Mouse (Mus musculus): ENCODE data around the gene Bicdl1.
A peak's percentile ranks its signal among the peaks of the same experiment; 100 is the strongest.

Gene Bicdl1

DNA sequence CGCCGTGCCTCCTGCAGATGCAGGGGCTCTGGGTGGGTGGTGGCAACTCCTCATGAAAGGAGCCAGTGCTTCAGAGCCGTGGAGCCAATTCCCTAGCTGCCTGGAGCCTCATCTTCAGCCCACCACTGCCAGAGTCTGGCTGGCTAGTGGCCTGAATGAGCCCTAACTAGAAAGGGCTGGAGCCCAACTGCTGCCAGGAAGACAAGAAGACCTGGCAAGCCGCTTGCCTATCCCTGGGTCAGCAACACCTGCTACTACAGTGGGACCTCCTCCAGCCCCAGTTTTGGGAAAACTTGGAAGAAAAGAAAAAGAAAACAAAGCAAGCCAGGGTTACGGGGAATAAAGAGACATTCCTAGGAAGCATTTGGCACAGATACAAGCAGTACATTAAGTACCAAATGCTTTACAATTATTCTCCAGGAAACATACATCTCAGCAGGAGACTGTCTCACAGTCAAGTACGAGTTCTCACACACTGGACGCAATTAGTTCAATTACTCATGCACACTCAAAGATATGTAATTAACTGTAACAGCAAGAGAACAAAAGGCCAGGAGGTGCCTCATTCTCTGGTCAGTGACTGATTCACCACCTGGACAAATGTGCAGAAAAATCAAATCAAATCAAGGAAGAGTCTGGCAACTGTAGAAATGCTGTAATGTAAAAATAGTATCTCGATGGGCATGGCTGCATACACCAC is 64.9 kb downstream of the Bicdl1 start:
- no peak for DNase-seq

DNA sequence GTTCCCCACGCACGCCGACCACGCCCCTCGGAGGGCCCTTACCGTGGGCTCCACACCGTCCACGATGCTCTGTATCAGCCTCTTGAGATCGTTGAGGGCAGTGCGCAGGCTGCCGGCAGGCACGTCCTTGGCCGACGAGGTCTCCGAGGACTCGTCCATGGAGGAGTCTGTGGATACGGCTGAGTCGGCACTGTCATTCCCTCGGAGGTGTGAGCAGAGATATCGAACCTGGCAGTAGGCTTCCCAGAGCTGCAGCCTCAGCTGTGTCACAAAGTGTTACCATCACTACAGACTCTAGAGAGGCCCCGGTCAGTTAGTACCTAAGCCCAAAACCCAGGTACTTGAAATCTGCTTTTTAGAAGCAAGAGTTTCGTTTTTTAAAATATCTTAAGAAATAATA is 68.8 kb downstream of the Bicdl1 start:
- DNase-seq: no peak

- no peak for DNase-seq
Measured at GRCm38 (mm10) chr5:115658352-115658751, 73.1 kb downstream of the Bicdl1 start.

DNA sequence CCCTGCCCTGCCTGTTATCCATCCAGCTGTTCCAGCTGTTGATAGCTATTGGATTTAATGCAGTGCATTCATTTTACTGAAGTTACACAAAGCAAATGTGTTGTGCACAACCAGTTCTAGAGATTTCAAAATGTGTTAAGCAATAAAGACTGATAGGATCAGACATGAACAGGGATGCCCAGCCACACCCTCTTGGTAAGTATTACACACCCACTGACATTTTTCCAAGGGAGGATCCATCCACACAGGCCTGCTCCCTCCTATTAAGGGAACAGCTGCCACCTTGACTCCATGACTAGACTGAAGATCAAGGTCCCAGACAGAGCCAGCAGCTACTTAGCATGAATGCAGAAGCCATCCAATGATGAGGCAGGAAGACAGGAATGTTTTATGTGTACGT is 74.2 kb downstream of the Bicdl1 start:
- no peak for DNase-seq

GRCm38 (mm10) chr5:115656677-115657076 is 74.7 kb downstream of the Bicdl1 start:
- DNase-seq: no peak

- DNase-seq: no peak
Measured at GRCm38 (mm10) chr5:115653776-115654175, 77.6 kb downstream of the Bicdl1 start.

GRCm38 (mm10) chr5:115652681-115653575 is 78.5 kb downstream of the Bicdl1 start:
- DNase-seq: peak; percentile 98 to 100

DNA sequence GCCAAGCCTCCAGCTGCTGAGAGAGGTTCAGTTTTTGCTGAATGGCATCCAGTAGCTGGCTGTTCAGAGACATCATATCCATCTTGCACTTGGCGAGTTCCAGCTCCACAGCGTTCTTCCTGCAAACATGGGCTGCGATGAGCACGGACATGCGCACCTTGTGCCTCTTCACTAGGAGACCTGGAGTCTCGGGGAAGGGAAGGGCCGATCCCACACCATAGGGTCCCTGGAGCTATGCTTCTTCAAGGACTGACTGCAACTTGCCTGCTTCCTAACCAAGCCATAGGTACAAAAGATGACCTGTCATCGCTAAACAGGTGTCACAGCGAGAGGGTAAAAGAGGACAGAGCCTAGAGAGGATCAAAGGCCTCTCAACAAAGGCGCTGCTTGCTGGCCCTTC is 79.6 kb downstream of the Bicdl1 start:
- no peak for DNase-seq

DNA sequence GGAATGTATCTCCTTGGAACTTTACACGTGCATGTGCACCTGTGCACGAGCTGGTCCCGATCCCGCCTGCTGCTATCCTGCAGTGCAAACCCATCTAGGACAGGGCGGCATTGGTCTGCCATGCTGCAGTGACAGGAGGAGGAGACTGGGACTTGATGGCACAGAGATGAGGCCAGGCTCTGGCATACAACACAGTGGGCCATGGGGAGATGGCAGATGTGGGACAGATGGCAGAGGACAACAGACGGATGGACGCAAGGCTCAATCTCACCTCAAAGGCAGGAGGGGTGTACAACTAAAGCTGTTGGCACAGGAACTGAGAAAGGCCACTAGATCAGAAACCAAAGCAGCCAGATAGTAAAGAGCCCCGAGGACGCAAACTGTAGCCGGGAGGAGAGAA is 80.5 kb downstream of the Bicdl1 start:
- DNase-seq: no peak

DNA sequence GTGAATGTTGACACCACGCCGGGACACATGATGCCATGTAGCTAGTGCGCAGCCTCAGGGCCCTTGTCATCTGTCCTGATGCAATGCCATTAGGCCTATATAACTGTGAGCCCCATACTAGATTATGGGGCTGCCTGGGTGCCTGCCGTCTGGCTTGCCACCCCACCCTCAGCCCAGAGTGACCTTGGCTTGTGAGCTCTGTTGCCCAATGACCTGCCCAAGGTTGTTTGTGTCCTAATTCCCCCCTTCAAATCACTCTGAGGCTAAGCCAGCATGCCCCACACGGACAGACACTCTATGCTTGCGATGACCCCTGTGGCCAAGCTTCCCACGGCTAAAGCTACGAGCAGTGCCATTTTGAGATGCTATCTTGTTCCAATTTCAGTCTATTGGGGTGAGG is 81.7 kb downstream of the Bicdl1 start:
- DNase-seq: no peak

DNA sequence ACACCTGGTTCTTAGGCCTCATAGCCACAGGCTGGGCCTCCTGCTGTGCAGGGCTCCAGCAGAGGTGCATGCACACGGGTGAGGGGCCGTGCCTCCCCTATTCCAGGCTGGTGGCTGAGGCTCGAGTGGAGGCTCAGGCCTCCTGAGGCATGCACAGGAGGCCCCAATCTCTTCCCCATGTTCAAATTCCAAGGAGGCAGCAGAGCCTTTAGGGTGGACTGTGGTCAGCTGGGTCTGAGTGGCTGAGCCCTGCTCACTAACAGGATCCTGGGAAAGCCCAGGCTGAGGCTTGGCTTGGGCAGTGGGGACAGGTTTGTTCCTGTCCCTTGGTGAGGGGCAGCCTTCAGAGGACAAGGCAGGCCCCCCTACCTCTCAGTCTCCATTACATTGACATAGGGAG is 82.5 kb downstream of the Bicdl1 start:
- DNase-seq: no peak

DNA sequence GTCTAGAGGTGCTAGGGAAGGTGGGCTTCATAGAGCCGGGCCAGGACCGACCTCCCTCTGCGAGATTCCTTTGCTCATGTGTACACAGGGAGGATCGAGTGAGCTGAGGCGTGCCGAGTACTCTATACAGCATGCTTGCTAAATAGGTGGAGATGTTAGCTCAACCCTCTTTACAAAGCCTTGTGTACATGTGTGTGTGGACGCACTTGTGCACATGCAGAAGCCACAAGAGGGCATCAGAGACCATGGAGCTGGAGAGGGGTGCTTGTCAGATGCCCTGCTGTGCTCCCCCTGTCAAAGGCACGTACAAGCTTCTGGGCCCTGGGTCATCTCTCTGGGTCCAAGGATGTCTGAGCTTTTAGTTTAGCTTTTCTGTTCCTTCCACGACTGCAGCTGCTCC is 87.2 kb downstream of the Bicdl1 start:
- no peak for DNase-seq

DNA sequence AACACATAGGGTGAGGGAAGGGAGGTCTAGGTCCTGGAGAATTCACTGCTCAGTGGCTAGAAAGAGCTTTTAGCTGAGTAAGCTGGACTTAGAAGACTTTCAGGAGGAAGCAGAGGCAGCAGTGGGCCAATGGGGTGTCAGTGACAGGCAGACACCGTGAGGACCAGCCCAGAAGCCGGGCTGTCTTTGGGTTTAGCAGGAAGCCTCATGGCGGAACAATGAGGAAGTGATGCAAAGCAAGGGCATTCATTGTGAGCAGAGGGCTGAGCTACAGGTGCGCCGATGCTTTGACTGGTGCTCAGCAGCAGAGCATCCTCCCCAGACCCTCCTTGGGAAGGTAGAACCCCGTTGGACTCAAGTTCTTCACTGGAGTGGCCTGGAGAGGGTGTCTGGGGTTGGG is 95.9 kb downstream of the Bicdl1 start:
- peak; percentile 54 to 56 for DNase-seq

GRCm38 (mm10) chr5:115634046-115634445 is 97.4 kb downstream of the Bicdl1 start:
- no peak for DNase-seq

- no peak for DNase-seq
Measured at GRCm38 (mm10) chr5:115633060-115633459, 98.4 kb downstream of the Bicdl1 start.

DNA sequence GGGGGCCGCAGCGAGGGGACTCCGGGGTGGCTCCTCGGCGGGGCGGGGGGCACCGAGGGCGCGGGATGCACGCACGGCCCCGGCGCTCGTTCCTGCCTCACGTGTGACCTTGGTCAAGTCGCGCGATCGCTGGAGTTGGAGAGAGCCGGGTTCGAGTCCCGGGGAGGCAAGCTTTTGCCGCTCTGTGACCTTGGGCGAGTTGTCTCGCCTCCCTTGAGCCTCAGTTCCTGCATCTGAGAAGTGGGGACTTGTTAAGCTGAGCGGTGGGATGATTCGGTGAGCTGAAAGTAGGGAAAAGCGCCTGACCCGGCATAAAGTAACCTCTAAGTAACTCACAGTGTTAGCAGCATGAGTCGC is 99.1 kb downstream of the Bicdl1 start:
- peak; percentile 25 to 39 for DNase-seq

DNA sequence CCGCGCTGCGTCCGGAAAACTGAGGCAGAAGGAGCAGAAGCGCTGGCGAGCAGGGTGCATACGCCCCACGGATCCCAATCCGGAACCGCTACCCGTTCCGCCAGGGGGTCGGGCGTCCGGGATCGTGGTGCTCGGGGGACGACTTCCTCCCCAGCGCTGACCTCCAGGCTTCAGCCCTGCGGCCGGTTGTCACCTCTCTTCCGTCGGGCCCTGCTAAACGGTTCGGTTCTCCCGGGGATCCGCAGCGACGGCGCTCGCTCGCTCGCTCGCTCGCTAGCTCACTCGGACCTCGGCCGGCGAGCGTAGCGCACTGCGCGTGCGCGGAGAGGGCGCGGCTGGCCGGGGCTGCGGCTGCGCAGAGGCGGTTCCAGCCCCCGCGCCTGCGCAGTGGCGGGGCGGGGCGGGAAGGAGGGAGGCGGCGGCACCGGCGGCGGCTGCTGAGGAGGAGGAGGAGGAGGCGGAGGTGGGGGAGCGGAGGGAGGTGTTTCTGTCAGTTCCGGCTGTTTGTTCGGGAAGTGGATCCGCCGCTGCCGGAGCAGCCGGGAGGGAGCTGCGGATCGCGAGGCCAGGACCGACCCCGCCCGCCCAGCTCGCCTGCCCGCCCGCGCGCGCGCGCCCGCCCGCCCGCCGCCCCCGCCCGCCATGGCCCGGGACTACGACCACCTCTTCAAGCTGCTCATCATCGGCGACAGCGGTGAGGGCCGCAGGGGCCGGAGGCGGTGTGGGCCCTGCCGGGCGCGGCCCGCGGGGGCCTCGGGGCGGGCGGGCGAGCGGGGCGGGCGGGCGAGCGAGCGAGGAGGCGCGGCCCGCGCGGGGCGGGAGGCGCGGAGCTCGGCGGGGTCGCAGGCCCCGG is 99.7 kb downstream of the Bicdl1 start, which contains the start of gene Rab35:
TSS of gene Rab35 (plus strand) at position 404 of the 853 bp plus-strand sequence.
- DNase-seq: peak; percentile 94

DNA sequence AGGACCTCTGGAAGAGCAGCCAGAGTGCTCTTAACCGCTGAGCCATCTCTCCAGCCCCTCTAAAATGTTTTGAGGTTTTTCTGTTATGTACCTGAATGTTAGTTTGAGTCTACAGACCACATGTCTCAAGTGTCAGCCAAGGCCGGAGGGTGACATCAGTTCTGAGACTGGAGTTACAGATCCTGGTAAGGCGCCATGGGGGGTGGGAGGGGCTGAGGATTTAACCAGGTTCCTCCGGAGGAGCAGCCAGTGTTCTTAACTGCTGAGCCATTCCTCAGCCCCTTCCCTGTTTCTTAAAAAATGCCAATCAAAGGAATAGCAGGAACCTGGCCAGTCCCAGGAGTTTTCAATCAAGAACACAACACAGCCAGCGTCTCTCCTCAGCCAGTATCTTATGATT is 101.1 kb downstream of the Bicdl1 start:
- no peak for DNase-seq

DNA sequence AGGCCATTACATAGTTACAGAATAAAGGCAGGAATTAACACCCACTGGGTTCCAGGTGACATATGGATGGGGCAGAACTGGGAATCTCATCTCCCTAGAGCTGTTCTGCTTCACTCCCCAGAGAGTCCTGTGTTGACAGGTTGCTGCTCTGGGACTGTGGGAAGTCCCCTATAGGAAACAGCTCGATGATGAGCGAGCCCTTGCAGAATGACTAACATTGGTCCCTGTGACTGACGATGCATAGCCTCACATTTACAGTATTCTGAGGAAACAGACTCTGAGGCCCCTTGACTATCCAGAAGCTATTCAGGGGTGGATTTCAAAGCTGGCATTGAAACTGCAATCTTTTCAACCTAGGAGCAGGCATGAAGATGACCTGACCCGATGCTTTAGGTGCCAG is 101.7 kb downstream of the Bicdl1 start:
- no peak for DNase-seq

- no peak for DNase-seq
Measured at GRCm38 (mm10) chr5:115628083-115628482, 103.3 kb downstream of the Bicdl1 start.

GRCm38 (mm10) chr5:115626237-115626886 is 105.1 kb downstream of the Bicdl1 start:
- DNase-seq: no peak

- peak in 1 of 2 experiments; percentile 38 for DNase-seq
Measured at GRCm38 (mm10) chr5:115623694-115624440, 107.6 kb downstream of the Bicdl1 start.
